Mouse (Mus musculus) heart, postnatal 0 days (tissue): ENCODE data around the gene Ccdc65.

ENCODE experiments used
- CTCF ChIP-seq: IDR thresholded peaks from 2 replicates; pipeline ENCODE4 v1.5.1; 2016; ENCODE audit warnings: antibody characterized with exemption, control low read depth, low read depth
- EP300 ChIP-seq: IDR thresholded peaks from 2 replicates; pipeline ENCODE4 v1.6.1; 2016; ENCODE audit warnings: antibody characterized with exemption, low read depth

DNA sequence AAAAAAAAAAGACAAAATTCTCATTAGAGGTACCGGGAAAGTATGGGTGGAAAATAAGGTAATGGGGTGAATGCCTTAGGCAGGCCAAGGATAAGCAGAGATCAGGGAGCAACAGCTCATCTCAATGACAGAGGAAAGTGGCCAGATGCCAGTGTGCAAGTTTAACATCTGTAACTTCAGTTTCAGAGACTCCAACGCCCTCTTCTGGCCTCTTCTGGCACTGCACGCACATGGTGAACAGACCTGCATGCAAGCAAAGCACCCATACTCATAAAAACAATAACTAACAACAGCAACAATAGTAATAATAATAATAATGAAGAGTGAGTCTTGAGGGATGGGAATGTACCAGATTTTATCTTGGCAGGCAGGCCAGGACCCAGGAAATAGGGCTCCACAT lies 22.1 kb upstream of the Ccdc65 start:
- TF ChIP-seq CTCF (no peak), EP300 (no peak)
